Mouse (Mus musculus): ENCODE measurements at regions not wholly inside any gene's neighbourhood (a gene's known extent, or its start where the extent isn't known, plus 50 kb on each side); places are given as distances from the start of the nearest gene placed in this dataset.

DNA sequence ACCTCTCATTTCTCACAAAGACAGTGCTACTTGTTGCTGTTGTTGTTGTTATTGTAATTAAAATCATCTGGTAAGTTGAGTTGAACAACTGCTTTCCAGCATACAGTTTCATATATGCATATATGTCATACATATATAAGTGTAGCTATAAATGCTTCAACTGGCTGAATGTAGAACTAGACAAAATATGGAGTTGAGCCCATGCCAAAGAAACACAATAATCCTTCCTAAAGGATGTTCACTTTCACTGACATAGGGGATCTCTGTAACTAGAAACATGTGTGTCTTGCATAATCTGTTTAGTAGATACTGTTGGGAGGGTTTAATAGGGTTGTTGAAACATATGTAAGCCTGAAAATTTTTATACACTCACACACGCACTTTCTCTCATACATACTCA is 247.9 kb downstream of the Rfpl4b start:
- TF ChIP-seq USF2 (conservative IDR thresholded peaks at IDR 0.05; ENCODE audit: low read depth, low read length), result no peak
- no peak for TF ChIP-seq TCF12 (IDR thresholded peaks at IDR 0.05; ENCODE audit: low read depth, low read length)
- TF ChIP-seq CTCF (conservative IDR thresholded peaks at IDR 0.05 in 1 of 2, IDR thresholded peaks at IDR 0.05 in 1 of 2; ENCODE audit: low read depth in 2 of 2, low read length in 2 of 2), result no peak
- TF ChIP-seq E2F4 (IDR thresholded peaks at IDR 0.05; ENCODE audit: insufficient replicate concordance, low read depth, low read length), result no peak
- no peak for TF ChIP-seq POLR2A (IDR thresholded peaks at IDR 0.05; ENCODE audit: low read depth, low read length)
